Mouse (Mus musculus): Measurements from ENCODE around the gene Abca7. TPM values are rescaled to one million over a fixed set of nuclear protein-coding genes. Genes with fewer than 3 reads are reported as not detected.

Abca7 gene
- polyA plus RNA-seq, 2 experiments, result 2.4 to 6.2 TPM

DNA sequence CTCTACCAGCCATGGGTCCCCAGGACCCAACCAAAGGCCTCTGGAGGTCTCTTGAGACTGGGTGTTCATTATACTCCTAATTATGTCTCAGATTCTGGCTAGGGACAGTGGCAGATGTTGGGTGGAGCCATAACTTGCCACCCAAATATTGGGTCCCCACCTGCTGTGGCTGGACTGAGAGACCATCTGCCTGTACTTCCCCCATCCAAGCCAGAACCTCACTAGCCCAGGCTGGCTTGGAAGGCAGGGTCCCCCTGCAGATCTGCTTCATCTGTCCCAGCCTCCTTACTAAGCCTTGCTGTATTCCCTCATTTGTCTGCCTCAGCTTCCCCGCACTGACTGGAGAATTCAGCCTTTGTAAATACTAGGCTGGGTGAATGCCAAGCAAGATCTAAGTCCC lies 28.1 kb upstream of the Abca7 start:
- Histone ChIP-seq H3K27ac (replicated peaks; ENCODE audit: low read depth, low read length) (no peak overlapping the region), H3K36me3 (ENCODE audit: control insufficient read depth, insufficient read depth, low read length) (peaks cover 54% of the 10 kb centered on the region), H3K4me1 (ENCODE audit: control insufficient read depth, insufficient read depth, low read length) (no peaks in the 10 kb centered on the region), H3K4me2 (replicated peaks; ENCODE audit: low read depth, low read length, severe bottlenecking) (no peak overlapping the region), H3K9me3 (ENCODE audit: control insufficient read depth, low read length) (no peaks in the 10 kb centered on the region), H3K9ac (ENCODE audit: low read depth, low read length, severe bottlenecking) (no peak overlapping the region), H3K4me3 (replicated peaks; ENCODE audit: low read length) (no peak overlapping the region), H3K27me3 (ENCODE audit: control insufficient read depth, insufficient read depth, low read length) (no peaks in the 10 kb centered on the region)
- ATAC-seq (ENCODE audit: low FRiP score, low read depth) (no peak), DNase-seq (ENCODE audit: low spot score) (no peak)
- 85% methylated on average over 1 of the region's 1 CpGs for WGBS
- no peak for TF ChIP-seq POLR2A (IDR thresholded peaks at IDR 0.05; ENCODE audit: borderline replicate concordance, extremely low read depth, insufficient read depth, insufficient read length)

DNA sequence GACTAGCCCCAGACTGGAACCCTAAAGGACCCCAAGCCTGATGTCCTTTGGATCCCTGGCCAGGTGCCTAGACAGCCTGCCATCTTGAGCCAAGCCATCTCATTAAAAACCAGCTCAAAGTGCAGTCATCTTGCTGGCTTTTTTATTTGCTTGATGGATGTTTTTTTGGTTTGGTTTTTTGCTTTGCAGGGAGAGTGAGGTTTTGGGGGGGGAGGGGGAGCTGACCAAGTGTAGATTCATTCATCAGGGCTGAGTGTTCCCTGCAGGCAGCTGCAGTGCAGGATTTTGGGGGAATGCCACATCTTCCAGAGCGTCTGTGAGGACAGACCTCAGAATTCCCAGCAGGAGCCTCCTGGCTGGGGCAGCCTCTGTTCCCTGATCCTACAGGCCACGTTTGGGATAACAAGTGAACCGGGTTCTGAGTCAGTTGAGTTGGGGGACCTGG lies 27.1 kb upstream of the Abca7 start:
- no peak overlapping the region for H3K9ac ChIP-seq (ENCODE audit: low read depth, low read length, severe bottlenecking)
- ATAC-seq (ENCODE audit: low FRiP score, low read depth) (no peak), DNase-seq (ENCODE audit: low spot score) (no peak)
- H3K27ac ChIP-seq (replicated peaks; ENCODE audit: low read depth, low read length), result no peak overlapping the region
- H3K27me3 ChIP-seq (ENCODE audit: control insufficient read depth, insufficient read depth, low read length), result no peaks in the 10 kb centered on the region
- TF ChIP-seq POLR2A (IDR thresholded peaks at IDR 0.05; ENCODE audit: borderline replicate concordance, extremely low read depth, insufficient read depth, insufficient read length), result 0 out of 2 replicates have a peak, but pooled peaks have one; percentile 13
- H3K9me3 ChIP-seq (ENCODE audit: control insufficient read depth, low read length), result no peaks in the 10 kb centered on the region
- no peaks in the 10 kb centered on the region for H3K4me1 ChIP-seq (ENCODE audit: control insufficient read depth, insufficient read depth, low read length)
- peaks cover 46% of the 10 kb centered on the region for H3K36me3 ChIP-seq (ENCODE audit: control insufficient read depth, insufficient read depth, low read length)
- H3K4me3 ChIP-seq (replicated peaks; ENCODE audit: low read length), result no peak overlapping the region
- H3K4me2 ChIP-seq (replicated peaks; ENCODE audit: low read depth, low read length, severe bottlenecking), result no peak overlapping the region
- WGBS, result 13% methylated on average over 3 of the region's 3 CpGs

DNA sequence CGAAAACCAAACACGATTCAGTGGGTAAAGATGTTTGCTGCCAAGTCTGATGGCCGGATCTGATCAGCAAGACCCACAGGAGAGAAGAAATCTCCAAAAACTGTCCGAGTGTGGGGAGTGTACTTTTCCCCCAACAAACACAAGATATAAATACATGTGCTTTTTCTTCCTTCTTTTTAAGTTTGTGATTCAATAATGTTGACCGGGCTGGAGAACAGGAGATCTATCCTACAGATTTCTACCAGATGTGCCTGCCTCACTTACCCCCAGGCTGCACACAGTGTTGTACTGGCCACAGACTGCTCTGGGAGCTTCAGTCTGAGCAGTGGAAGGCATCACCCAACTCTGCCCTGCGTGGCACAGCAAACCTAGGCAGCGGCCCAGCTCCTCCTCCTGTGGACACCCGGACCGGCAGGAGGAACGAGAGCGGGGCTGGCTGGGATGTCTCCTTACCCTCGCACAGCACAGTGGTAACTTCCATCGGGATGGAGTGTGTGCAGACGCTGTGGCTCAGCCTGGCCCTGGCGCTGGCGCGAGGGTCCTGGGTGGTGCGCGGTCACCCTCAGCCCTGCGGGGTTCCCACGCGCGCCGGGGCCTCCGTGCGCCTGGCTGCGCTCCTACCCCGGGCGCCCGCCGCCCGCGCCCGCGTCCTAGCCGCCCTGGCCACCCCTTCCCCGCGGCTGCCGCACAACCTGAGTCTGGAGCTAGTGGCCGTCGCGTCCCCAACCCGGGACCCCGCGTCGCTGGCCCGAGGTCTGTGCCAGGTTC lies 25.7 kb upstream of the Abca7 start, which contains the start of gene Grin3b:
Gene Grin3b (plus strand): TSS at position 301 of the 768 bp plus-strand sequence.
- Histone ChIP-seq H3K9me3 (ENCODE audit: control insufficient read depth, low read length) (no peaks in the 10 kb centered on the region), H3K36me3 (ENCODE audit: control insufficient read depth, insufficient read depth, low read length) (peaks cover 39% of the 10 kb centered on the region), H3K4me1 (ENCODE audit: control insufficient read depth, insufficient read depth, low read length) (no peaks in the 10 kb centered on the region), H3K27me3 (ENCODE audit: control insufficient read depth, insufficient read depth, low read length) (no peaks in the 10 kb centered on the region), H3K4me3 (replicated peaks; ENCODE audit: low read length) (peak within 1 kb of the TSS; percentile 44), H3K27ac (replicated peaks; ENCODE audit: low read depth, low read length) (no peak within 1 kb of the TSS), H3K4me2 (replicated peaks; ENCODE audit: low read depth, low read length, severe bottlenecking) (peak within 1 kb of the TSS; percentile 87), H3K9ac (ENCODE audit: low read depth, low read length, severe bottlenecking) (peak within 1 kb of the TSS; percentile 63)
- ATAC-seq (ENCODE audit: low FRiP score, low read depth) (peak; percentile 13; the same call in 1 of the 2 replicates), DNase-seq (ENCODE audit: low spot score) (no peak)
- WGBS, result 5% methylated on average over 42 of the region's 47 CpGs
- TF ChIP-seq POLR2A (IDR thresholded peaks at IDR 0.05; ENCODE audit: borderline replicate concordance, extremely low read depth, insufficient read depth, insufficient read length), result no peak

GRCm38 (mm10) chr10:79971183-79971497 lies 25.2 kb upstream of the Abca7 start:
- ATAC-seq (ENCODE audit: low FRiP score, low read depth), result peak; percentile 23; the same call in 1 of the 2 replicates
- Histone ChIP-seq H3K27ac (replicated peaks; ENCODE audit: low read depth, low read length) (no peak overlapping the region), H3K9ac (ENCODE audit: low read depth, low read length, severe bottlenecking) (peak overlapping the region; percentile 63), H3K4me1 (ENCODE audit: control insufficient read depth, insufficient read depth, low read length) (no peaks in the 10 kb centered on the region), H3K9me3 (ENCODE audit: control insufficient read depth, low read length) (no peaks in the 10 kb centered on the region), H3K4me2 (replicated peaks; ENCODE audit: low read depth, low read length, severe bottlenecking) (peak overlapping the region; percentile 87), H3K4me3 (replicated peaks; ENCODE audit: low read length) (peak overlapping the region; percentile 44), H3K36me3 (ENCODE audit: control insufficient read depth, insufficient read depth, low read length) (peaks cover 39% of the 10 kb centered on the region), H3K27me3 (ENCODE audit: control insufficient read depth, insufficient read depth, low read length) (no peaks in the 10 kb centered on the region)
- TF ChIP-seq POLR2A (IDR thresholded peaks at IDR 0.05; ENCODE audit: borderline replicate concordance, extremely low read depth, insufficient read depth, insufficient read length), result no peak
- WGBS, result 4% methylated on average over 21 of the region's 21 CpGs
- peak; percentile 29 for DNase-seq (ENCODE audit: low spot score)

DNA sequence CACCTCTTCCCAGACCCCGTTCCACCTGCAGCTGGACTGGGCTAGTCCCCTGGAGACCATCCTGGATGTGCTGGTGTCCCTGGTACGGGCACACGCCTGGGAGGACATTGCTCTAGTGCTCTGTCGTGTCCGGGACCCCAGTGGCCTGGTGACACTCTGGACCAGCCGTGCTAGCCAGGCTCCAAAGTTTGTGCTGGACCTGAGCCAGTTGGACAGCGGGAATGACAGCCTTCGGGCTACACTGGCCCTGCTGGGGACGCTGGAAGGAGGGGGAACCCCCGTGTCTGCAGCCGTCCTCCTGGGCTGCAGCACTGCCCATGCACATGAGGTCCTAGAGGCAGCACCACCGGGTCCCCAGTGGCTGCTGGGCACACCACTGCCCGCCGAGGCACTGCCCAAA lies 23.5 kb upstream of the Abca7 start:
- H3K4me1 ChIP-seq (ENCODE audit: control insufficient read depth, insufficient read depth, low read length), result no peaks in the 10 kb centered on the region
- 62% methylated on average over 13 of the region's 14 CpGs for WGBS
- H3K9ac ChIP-seq (ENCODE audit: low read depth, low read length, severe bottlenecking), result no peak overlapping the region
- no peak for TF ChIP-seq POLR2A (IDR thresholded peaks at IDR 0.05; ENCODE audit: borderline replicate concordance, extremely low read depth, insufficient read depth, insufficient read length)
- ATAC-seq (ENCODE audit: low FRiP score, low read depth) (no peak), DNase-seq (ENCODE audit: low spot score) (no peak)
- H3K36me3 ChIP-seq (ENCODE audit: control insufficient read depth, insufficient read depth, low read length), result peaks cover 39% of the 10 kb centered on the region
- H3K9me3 ChIP-seq (ENCODE audit: control insufficient read depth, low read length), result no peaks in the 10 kb centered on the region
- H3K27me3 ChIP-seq (ENCODE audit: control insufficient read depth, insufficient read depth, low read length), result no peaks in the 10 kb centered on the region
- no peak overlapping the region for H3K27ac ChIP-seq (replicated peaks; ENCODE audit: low read depth, low read length)
- H3K4me3 ChIP-seq (replicated peaks; ENCODE audit: low read length), result no peak overlapping the region
- no peak overlapping the region for H3K4me2 ChIP-seq (replicated peaks; ENCODE audit: low read depth, low read length, severe bottlenecking)
